Mouse (Mus musculus): Measurements from ENCODE around the gene Nkd1. TPM values are rescaled to one million over a fixed set of nuclear protein-coding genes. Genes with fewer than 3 reads are reported as not detected.

The Nkd1 gene
- total RNA-seq, 2 experiments from 2014 or later = 0.82 to 1.7 TPM

GRCm38 (mm10) chr8:88522433-88523030, 1.4 kb downstream of the Nkd1 start:
- H3K27ac ChIP-seq = no peak overlapping the region
- peak overlapping the region; percentile 87 for H3K4me3 ChIP-seq
- no peak for TF ChIP-seq CTCF (IDR thresholded peaks at IDR 0.05)
- DNase-seq = no peak
- intact Hi-C loops (cut with DNase I) = no loop called here

GRCm38 (mm10) chr8:88523621-88524020, 2.5 kb downstream of the Nkd1 start:
- DNase-seq = no peak
- no peak overlapping the region for H3K27ac ChIP-seq
- intact Hi-C loops (cut with DNase I) = no loop called here
- no peak overlapping the region for H3K4me3 ChIP-seq
- no peak for TF ChIP-seq CTCF (IDR thresholded peaks at IDR 0.05)

GRCm38 (mm10) chr8:88524132-88524531, 3.0 kb downstream of the Nkd1 start:
- TF ChIP-seq CTCF (IDR thresholded peaks at IDR 0.05) = no peak
- H3K4me3 ChIP-seq = no peak overlapping the region
- no peak overlapping the region for H3K27ac ChIP-seq
- DNase-seq = no peak
- intact Hi-C loops (cut with DNase I) = no loop called here

GRCm38 (mm10) chr8:88524851-88525250, 3.7 kb downstream of the Nkd1 start:
- no peak for DNase-seq
- no peak overlapping the region for H3K4me3 ChIP-seq
- TF ChIP-seq CTCF (IDR thresholded peaks at IDR 0.05) = no peak
- intact Hi-C loops (cut with DNase I) = no loop called here
- H3K27ac ChIP-seq = no peak overlapping the region

GRCm38 (mm10) chr8:88526296-88526695, 5.1 kb downstream of the Nkd1 start:
- no peak overlapping the region for H3K4me3 ChIP-seq
- intact Hi-C loops (cut with DNase I) = no loop called here
- TF ChIP-seq CTCF (IDR thresholded peaks at IDR 0.05) = no peak
- H3K27ac ChIP-seq = no peak overlapping the region
- no peak for DNase-seq

- no peak for DNase-seq
- H3K4me3 ChIP-seq = no peak overlapping the region
- H3K27ac ChIP-seq = no peak overlapping the region
- TF ChIP-seq CTCF (IDR thresholded peaks at IDR 0.05) = no peak
- intact Hi-C loops (cut with DNase I) = no loop called here
These were observed 7.0 kb downstream of the Nkd1 start for GRCm38 (mm10) chr8:88528186-88528585.

GRCm38 (mm10) chr8:88529798-88530197, 8.6 kb downstream of the Nkd1 start:
- DNase-seq = no peak
- no peak overlapping the region for H3K27ac ChIP-seq
- intact Hi-C loops (cut with DNase I) = no loop called here
- peak; percentile 18; the same call in 1 of the 2 replicates for TF ChIP-seq CTCF (IDR thresholded peaks at IDR 0.05)
- no peak overlapping the region for H3K4me3 ChIP-seq

GRCm38 (mm10) chr8:88537081-88537480, 15.9 kb downstream of the Nkd1 start:
- TF ChIP-seq CTCF (IDR thresholded peaks at IDR 0.05) = no peak
- no peak for DNase-seq
- Histone ChIP-seq H3K4me3 (no peak overlapping the region), H3K27ac (peak overlapping the region; percentile 32; the same call in 1 of the 2 replicates)
- intact Hi-C loops (cut with DNase I) = no loop called here

GRCm38 (mm10) chr8:88537998-88538975, 17.1 kb downstream of the Nkd1 start:
- intact Hi-C loops (cut with DNase I) = no loop called here
- no peak for TF ChIP-seq CTCF (IDR thresholded peaks at IDR 0.05)
- Histone ChIP-seq H3K27ac (peak overlapping the region; percentile 32; the same call in 1 of the 2 replicates), H3K4me3 (no peak overlapping the region)
- peak; percentile 32 for DNase-seq

- Histone ChIP-seq H3K4me3 (no peak overlapping the region), H3K27ac (no peak overlapping the region)
- intact Hi-C loops (cut with DNase I) = no loop called here
- DNase-seq = no peak
- TF ChIP-seq CTCF (IDR thresholded peaks at IDR 0.05) = no peak
These were observed 17.8 kb downstream of the Nkd1 start for GRCm38 (mm10) chr8:88538976-88539371.

- intact Hi-C loops (cut with DNase I) = no loop called here
- no peak overlapping the region for H3K4me3 ChIP-seq
- no peak for TF ChIP-seq CTCF (IDR thresholded peaks at IDR 0.05)
- H3K27ac ChIP-seq = no peak overlapping the region
- DNase-seq = no peak
These were observed 18.8 kb downstream of the Nkd1 start for GRCm38 (mm10) chr8:88539963-88540362.

GRCm38 (mm10) chr8:88542596-88543213, 21.6 kb downstream of the Nkd1 start:
- intact Hi-C loops (cut with DNase I) = no loop called here
- no peak for TF ChIP-seq CTCF (IDR thresholded peaks at IDR 0.05)
- H3K27ac ChIP-seq = no peak overlapping the region
- DNase-seq = no peak
- no peak overlapping the region for H3K4me3 ChIP-seq

GRCm38 (mm10) chr8:88544677-88545076, 23.5 kb downstream of the Nkd1 start:
- H3K4me3 ChIP-seq = no peak overlapping the region
- intact Hi-C loops (cut with DNase I) = no loop called here
- H3K27ac ChIP-seq = no peak overlapping the region
- DNase-seq = no peak
- no peak for TF ChIP-seq CTCF (IDR thresholded peaks at IDR 0.05)
